Mouse (Mus musculus): ENCODE measurements around the gene Idnk. TPM values are rescaled to one million over a fixed set of nuclear protein-coding genes. Genes with fewer than 3 reads are reported as not detected.

The Idnk gene
- polyA plus RNA-seq, 1 experiment, result 22.6 TPM

- Histone ChIP-seq H3K4me1 (ENCODE audit: control insufficient read depth, insufficient read depth, insufficient read length) (peaks cover 9% of the 10 kb centered on the region; the same call in 1 of the 2 replicates), H3K36me3 (ENCODE audit: control insufficient read depth, insufficient read depth, low read length) (no peaks in the 10 kb centered on the region; the same call in 1 of the 2 replicates), H3K27ac (ENCODE audit: insufficient read depth, low read length) (no peak overlapping the region), H3K4me3 (ENCODE audit: extremely low read depth, insufficient read depth, insufficient read length) (no peak overlapping the region), H3K27me3 (ENCODE audit: control insufficient read depth, insufficient read depth, low read length) (no peaks in the 10 kb centered on the region)
- no peak for TF ChIP-seq POLR2A (IDR thresholded peaks at IDR 0.05; ENCODE audit: low read depth, low read length)
- no peak for TF ChIP-seq CTCF (IDR thresholded peaks at IDR 0.05; ENCODE audit: extremely low read depth, insufficient read depth, insufficient read length, insufficient replicate concordance)
- WGBS, result 83% methylated on average over 1 of the region's 1 CpGs
- no peak for DNase-seq (ENCODE audit: low read depth in 1 of 2, low spot score in 2 of 2)
Observed at GRCm38 (mm10) chr13:58202903-58203302, 45.5 kb downstream of the Idnk start.

- no peak for DNase-seq (ENCODE audit: low read depth in 1 of 2, low spot score in 2 of 2)
- H3K27me3 ChIP-seq (ENCODE audit: control insufficient read depth, insufficient read depth, low read length), result no peaks in the 10 kb centered on the region
- WGBS, result 91% methylated on average over 3 of the region's 3 CpGs
- H3K27ac ChIP-seq (ENCODE audit: insufficient read depth, low read length), result no peak overlapping the region
- no peak overlapping the region for H3K4me3 ChIP-seq (ENCODE audit: extremely low read depth, insufficient read depth, insufficient read length)
- no peaks in the 10 kb centered on the region; the same call in 1 of the 2 replicates for H3K36me3 ChIP-seq (ENCODE audit: control insufficient read depth, insufficient read depth, low read length)
- H3K4me1 ChIP-seq (ENCODE audit: control insufficient read depth, insufficient read depth, insufficient read length), result peaks cover 4% of the 10 kb centered on the region
- TF ChIP-seq POLR2A (IDR thresholded peaks at IDR 0.05; ENCODE audit: low read depth, low read length), result no peak
- TF ChIP-seq CTCF (IDR thresholded peaks at IDR 0.05; ENCODE audit: extremely low read depth, insufficient read depth, insufficient read length, insufficient replicate concordance), result no peak
Observed at GRCm38 (mm10) chr13:58204202-58204601, 46.8 kb downstream of the Idnk start.

- Histone ChIP-seq H3K36me3 (ENCODE audit: control insufficient read depth, insufficient read depth, low read length) (no peaks in the 10 kb centered on the region; the same call in 1 of the 2 replicates), H3K4me1 (ENCODE audit: control insufficient read depth, insufficient read depth, insufficient read length) (peaks cover 4% of the 10 kb centered on the region), H3K27ac (ENCODE audit: insufficient read depth, low read length) (no peak overlapping the region), H3K27me3 (ENCODE audit: control insufficient read depth, insufficient read depth, low read length) (no peaks in the 10 kb centered on the region), H3K4me3 (ENCODE audit: extremely low read depth, insufficient read depth, insufficient read length) (no peak overlapping the region)
- peak; percentile 12 to 37 for DNase-seq (ENCODE audit: low read depth in 1 of 2, low spot score in 2 of 2)
- TF ChIP-seq POLR2A (IDR thresholded peaks at IDR 0.05; ENCODE audit: low read depth, low read length) (no peak), CTCF (IDR thresholded peaks at IDR 0.05; ENCODE audit: extremely low read depth, insufficient read depth, insufficient read length, insufficient replicate concordance) (no peak)
- 6% methylated on average over 4 of the region's 4 CpGs for whole genome bisulfite sequencing
Observed at GRCm38 (mm10) chr13:58204986-58205385, 47.5 kb downstream of the Idnk start.

GRCm38 (mm10) chr13:58206084-58206483, 48.6 kb downstream of the Idnk start:
- DNase-seq (ENCODE audit: low read depth in 1 of 2, low spot score in 2 of 2), result no peak
- Histone ChIP-seq H3K27me3 (ENCODE audit: control insufficient read depth, insufficient read depth, low read length) (no peaks in the 10 kb centered on the region), H3K27ac (ENCODE audit: insufficient read depth, low read length) (no peak overlapping the region), H3K4me3 (ENCODE audit: extremely low read depth, insufficient read depth, insufficient read length) (no peak overlapping the region), H3K4me1 (ENCODE audit: control insufficient read depth, insufficient read depth, insufficient read length) (peaks cover 4% of the 10 kb centered on the region), H3K36me3 (ENCODE audit: control insufficient read depth, insufficient read depth, low read length) (no peaks in the 10 kb centered on the region; the same call in 1 of the 2 replicates)
- TF ChIP-seq CTCF (IDR thresholded peaks at IDR 0.05; ENCODE audit: extremely low read depth, insufficient read depth, insufficient read length, insufficient replicate concordance) (no peak), POLR2A (IDR thresholded peaks at IDR 0.05; ENCODE audit: low read depth, low read length) (no peak)
- WGBS, result 92% methylated on average over 4 of the region's 4 CpGs

- 82% methylated on average over 5 of the region's 5 CpGs for whole genome bisulfite sequencing
- H3K27ac ChIP-seq (ENCODE audit: insufficient read depth, low read length), result no peak overlapping the region
- no peak for DNase-seq (ENCODE audit: low read depth in 1 of 2, low spot score in 2 of 2)
- TF ChIP-seq CTCF (IDR thresholded peaks at IDR 0.05; ENCODE audit: extremely low read depth, insufficient read depth, insufficient read length, insufficient replicate concordance), result no peak
- TF ChIP-seq POLR2A (IDR thresholded peaks at IDR 0.05; ENCODE audit: low read depth, low read length), result no peak
- peaks cover 4% of the 10 kb centered on the region for H3K4me1 ChIP-seq (ENCODE audit: control insufficient read depth, insufficient read depth, insufficient read length)
- no peaks in the 10 kb centered on the region; the same call in 1 of the 2 replicates for H3K36me3 ChIP-seq (ENCODE audit: control insufficient read depth, insufficient read depth, low read length)
- no peaks in the 10 kb centered on the region for H3K27me3 ChIP-seq (ENCODE audit: control insufficient read depth, insufficient read depth, low read length)
- no peak overlapping the region for H3K4me3 ChIP-seq (ENCODE audit: extremely low read depth, insufficient read depth, insufficient read length)
Observed at GRCm38 (mm10) chr13:58210441-58210840, 53.0 kb downstream of the Idnk start.

- DNase-seq (ENCODE audit: low read depth in 1 of 2, low spot score in 2 of 2), result no peak
- no peaks in the 10 kb centered on the region for H3K27me3 ChIP-seq (ENCODE audit: control insufficient read depth, insufficient read depth, low read length)
- H3K4me3 ChIP-seq (ENCODE audit: extremely low read depth, insufficient read depth, insufficient read length), result no peak overlapping the region
- H3K27ac ChIP-seq (ENCODE audit: insufficient read depth, low read length), result no peak overlapping the region
- WGBS, result 75% methylated on average over 2 of the region's 2 CpGs
- no peak for TF ChIP-seq POLR2A (IDR thresholded peaks at IDR 0.05; ENCODE audit: low read depth, low read length)
- no peak for TF ChIP-seq CTCF (IDR thresholded peaks at IDR 0.05; ENCODE audit: extremely low read depth, insufficient read depth, insufficient read length, insufficient replicate concordance)
- H3K36me3 ChIP-seq (ENCODE audit: control insufficient read depth, insufficient read depth, low read length), result no peaks in the 10 kb centered on the region
- peaks cover 7% of the 10 kb centered on the region for H3K4me1 ChIP-seq (ENCODE audit: control insufficient read depth, insufficient read depth, insufficient read length)
Observed at GRCm38 (mm10) chr13:58212530-58212929, 55.1 kb downstream of the Idnk start.

GRCm38 (mm10) chr13:58213801-58214200, 56.4 kb downstream of the Idnk start:
- Histone ChIP-seq H3K27ac (ENCODE audit: insufficient read depth, low read length) (peak overlapping the region; percentile 49; the same call in 1 of the 2 replicates), H3K27me3 (ENCODE audit: control insufficient read depth, insufficient read depth, low read length) (no peaks in the 10 kb centered on the region), H3K36me3 (ENCODE audit: control insufficient read depth, insufficient read depth, low read length) (no peaks in the 10 kb centered on the region), H3K4me1 (ENCODE audit: control insufficient read depth, insufficient read depth, insufficient read length) (peaks cover 7% of the 10 kb centered on the region), H3K4me3 (ENCODE audit: extremely low read depth, insufficient read depth, insufficient read length) (no peak overlapping the region)
- DNase-seq (ENCODE audit: low read depth in 1 of 2, low spot score in 2 of 2), result peak; percentile 31 to 35
- TF ChIP-seq POLR2A (IDR thresholded peaks at IDR 0.05; ENCODE audit: low read depth, low read length), result no peak
- WGBS, result 46% methylated on average over 8 of the region's 8 CpGs

Other genes starting within 250 kb of the Idnk start
- gene Spock1, start 249.3 kb upstream of the Idnk start, polyA plus RNA-seq (2012; rRNA removed), result not detected in 2 replicates
- gene Klhl3, start 44.1 kb upstream of the Idnk start, polyA plus RNA-seq (2012; rRNA removed), result 0.86 and 0.90 TPM in 2 replicates
- gene Hnrnpa0, start 29.1 kb upstream of the Idnk start, polyA plus RNA-seq (2012; rRNA removed), result 94.2 and 155 TPM in 2 replicates
- 75.4 and 94.8 TPM in 2 replicates for gene Ubqln1, start 58.0 kb downstream of the Idnk start, polyA plus RNA-seq (2012; rRNA removed)
- gene Gkap1, start 118.0 kb downstream of the Idnk start, polyA plus RNA-seq (2012; rRNA removed), result 1.5 and 2.2 TPM in 2 replicates
- gene Kif27, start 201.5 kb downstream of the Idnk start, polyA plus RNA-seq (2012; rRNA removed), result 0.02 TPM in 2 replicates
- 14.4 and 23.1 TPM in 2 replicates for gene 2210016F16Rik, start 227.6 kb downstream of the Idnk start, polyA plus RNA-seq (2012; rRNA removed)
- 9.4 and 10.9 TPM in 2 replicates for gene Rmi1, start 244.6 kb downstream of the Idnk start, polyA plus RNA-seq (2012; rRNA removed)
- gene Hnrnpk, start 245.7 kb downstream of the Idnk start, polyA plus RNA-seq (2012; rRNA removed), result 163 and 210 TPM in 2 replicates

Measured in spleen, adult 2 months (tissue).